In the genomic region with DNA sequence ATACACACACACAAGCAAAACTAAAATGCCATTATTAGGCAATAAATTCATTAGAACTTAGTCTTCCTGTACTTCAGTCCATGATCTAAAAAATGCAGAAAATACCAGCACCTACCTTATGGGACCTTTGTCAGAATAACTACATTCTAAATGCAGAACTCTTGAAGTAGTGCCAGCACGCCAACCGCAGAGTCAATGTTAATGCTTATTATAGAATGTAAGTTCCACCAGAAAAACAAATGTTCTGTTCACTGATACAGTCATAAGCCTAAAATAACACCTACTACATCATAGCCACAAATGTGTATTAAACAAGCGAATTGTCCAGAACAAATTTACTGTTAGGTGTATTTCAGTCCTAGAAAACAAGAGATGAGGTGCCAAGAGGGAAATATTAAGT, we compare ENCODE assay signal across 15 mouse cellular contexts. TPM values are rescaled to one million over a fixed set of nuclear protein-coding genes. Genes with fewer than 3 reads are reported as not detected.
"Had no signal": no experiment of that assay in that cellular context is flagged by ENCODE, and none has a peak within 500 bp of the region (broad histone marks: within the 10 kb centered on the region; RNA-seq: fewer than 3 reads in every experiment).

No protein-coding gene starts in this region.

- H3K36me3 ChIP-seq: intestine, embryonic 15.5 days; liver, embryonic 12.5 days; lung, embryonic 15.5 days had no signal

- H3K9ac ChIP-seq: intestine, embryonic 15.5 days; limb, embryonic 15.5 days; liver, embryonic 12.5 days; lung, embryonic 15.5 days; midbrain, embryonic 12.5 days; neural tube, embryonic 13.5 days had no signal

- H3K4me2 ChIP-seq: intestine, embryonic 15.5 days; limb, embryonic 15.5 days; liver, embryonic 12.5 days; lung, embryonic 15.5 days; midbrain, embryonic 12.5 days; neural tube, embryonic 13.5 days had no signal

- ATAC-seq: intestine, embryonic 15.5 days; liver, embryonic 12.5 days; midbrain, embryonic 16.5 days had no signal

- H3K9me3 ChIP-seq: intestine, embryonic 15.5 days; limb, embryonic 15.5 days; liver, embryonic 12.5 days; lung, embryonic 15.5 days; megakaryocyte, embryonic 14.5 days; midbrain, embryonic 12.5 days; neural tube, embryonic 13.5 days had no signal

- H3K27me3 ChIP-seq: intestine, embryonic 15.5 days; limb, embryonic 15.5 days; liver, embryonic 12.5 days; lung, embryonic 15.5 days; megakaryocyte, embryonic 14.5 days; midbrain, embryonic 12.5 days; neural tube, embryonic 13.5 days had no signal

- DNase-seq: kidney, adult 18-20 months; kidney, postnatal 10 days; kidney, postnatal 4 days; lung, postnatal 14 days; retina, postnatal 1 day; thymus, postnatal 4 days had no signal

- H3K4me3 ChIP-seq: intestine, embryonic 15.5 days; limb, embryonic 15.5 days; liver, embryonic 12.5 days; lung, embryonic 15.5 days; megakaryocyte, embryonic 14.5 days; midbrain, embryonic 12.5 days; neural tube, embryonic 13.5 days had no signal

- H3K4me1 ChIP-seq: intestine, embryonic 15.5 days; limb, embryonic 15.5 days; liver, embryonic 12.5 days; lung, embryonic 15.5 days; midbrain, embryonic 12.5 days had no signal

- H3K27ac ChIP-seq: intestine, embryonic 15.5 days; limb, embryonic 15.5 days; liver, embryonic 12.5 days; lung, embryonic 15.5 days; macrophage; midbrain, embryonic 12.5 days; neural tube, embryonic 13.5 days had no signal

RNA-seq across cellular contexts. Expression of a gene that starts 59.1 kb away (rescaled TPM):
- polyA plus RNA-seq: limb, embryonic 15.5 days; macrophage; midbrain, embryonic 16.5 days; neural tube, embryonic 13.5 days had no signal
